Mouse (Mus musculus): ENCODE measurements around the gene Slc25a28.
A peak's percentile ranks its signal among the peaks of the same experiment; 100 is the strongest.

Slc25a28 gene

DNA sequence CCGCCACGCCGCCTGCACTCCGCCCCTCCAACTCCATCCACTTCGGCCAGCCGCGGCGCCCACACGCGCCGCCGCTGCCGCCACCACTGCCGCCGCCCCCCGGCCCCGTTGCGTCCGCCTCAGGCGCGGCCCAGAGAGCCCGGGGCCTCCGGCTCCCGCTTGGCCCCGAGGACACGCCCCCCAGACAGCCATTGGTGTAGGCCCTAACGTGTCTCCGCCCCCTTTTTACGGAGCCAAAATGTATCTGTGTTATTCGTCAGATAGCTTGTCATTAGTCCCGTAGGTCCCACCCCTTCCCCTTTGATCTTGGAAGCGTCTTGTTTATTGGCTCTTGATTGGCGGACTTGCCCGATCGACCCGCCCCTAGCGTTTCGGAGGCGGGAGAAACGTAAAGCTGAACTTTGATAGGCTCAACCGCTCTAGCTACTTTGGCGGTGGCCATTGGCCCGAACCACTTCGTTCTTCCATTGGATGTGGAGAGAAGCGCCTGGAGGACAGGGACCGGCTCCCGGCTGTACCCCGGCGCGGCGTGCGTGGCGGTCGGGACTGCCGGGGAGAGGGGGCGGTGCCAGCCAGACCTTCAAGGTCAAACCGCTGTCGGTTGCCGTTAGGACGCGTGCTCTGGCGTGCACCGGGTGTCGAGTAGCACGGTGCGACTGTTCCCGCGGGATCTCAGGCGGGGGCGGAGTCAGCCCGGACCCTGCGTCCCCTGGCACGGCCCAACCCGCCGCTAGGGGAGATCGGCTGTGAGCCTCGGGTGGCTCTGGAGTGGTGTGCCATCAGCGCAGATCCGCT lies at the start of gene Slc25a28:
TSS of gene Slc25a28 (minus strand) at position 152 of the 795 bp plus-strand sequence.
- DNase-seq (ENCODE audit: low spot score in 2 of 2) = peak; percentile 99 to 100

- no peak for DNase-seq (ENCODE audit: low spot score in 2 of 2)
These were observed 49.5 kb upstream of the Slc25a28 start for GRCm38 (mm10) chr19:43724194-43724593.

DNA sequence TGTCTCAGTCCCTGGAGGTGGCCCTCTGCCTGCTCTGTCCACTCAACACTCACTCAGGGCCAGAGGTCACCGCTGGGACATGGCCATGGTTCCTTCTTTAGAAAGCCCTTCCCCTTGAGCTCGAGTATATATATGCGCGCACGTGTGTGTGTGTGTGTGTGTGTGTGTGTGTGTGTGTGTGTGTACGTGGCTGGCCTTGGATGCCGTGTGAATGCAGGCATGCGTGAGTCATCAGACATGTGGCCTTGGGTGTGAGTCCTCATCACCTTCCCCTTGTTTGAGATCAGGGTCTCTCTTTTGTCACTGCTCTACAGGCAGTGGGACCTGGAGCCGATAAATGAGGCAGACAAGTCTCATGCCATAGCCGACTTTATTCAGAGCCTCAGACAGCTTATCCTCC lies 48.8 kb upstream of the Slc25a28 start:
- no peak for DNase-seq (ENCODE audit: low spot score in 2 of 2)

DNA sequence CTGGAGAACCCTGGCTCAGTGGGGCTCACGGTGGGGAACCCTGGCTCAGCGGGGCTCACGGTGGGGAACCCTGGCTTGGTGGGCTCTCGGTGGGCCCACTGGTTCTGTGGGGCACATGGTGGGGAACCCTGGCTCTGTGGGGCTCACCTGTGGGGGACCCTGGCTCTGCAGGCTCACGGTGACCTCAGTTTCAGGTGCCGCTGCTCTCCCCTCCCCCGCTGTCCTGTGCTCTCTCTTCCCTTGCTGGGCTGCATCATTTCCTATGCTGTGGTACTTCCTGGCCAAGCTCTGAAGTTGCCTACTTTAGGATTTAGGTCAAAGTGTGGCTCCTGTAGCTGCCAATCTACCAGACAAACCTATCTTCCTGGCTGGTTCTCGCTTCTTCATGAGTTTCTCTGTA lies 48.2 kb upstream of the Slc25a28 start:
- no peak for DNase-seq (ENCODE audit: low spot score in 2 of 2)

DNA sequence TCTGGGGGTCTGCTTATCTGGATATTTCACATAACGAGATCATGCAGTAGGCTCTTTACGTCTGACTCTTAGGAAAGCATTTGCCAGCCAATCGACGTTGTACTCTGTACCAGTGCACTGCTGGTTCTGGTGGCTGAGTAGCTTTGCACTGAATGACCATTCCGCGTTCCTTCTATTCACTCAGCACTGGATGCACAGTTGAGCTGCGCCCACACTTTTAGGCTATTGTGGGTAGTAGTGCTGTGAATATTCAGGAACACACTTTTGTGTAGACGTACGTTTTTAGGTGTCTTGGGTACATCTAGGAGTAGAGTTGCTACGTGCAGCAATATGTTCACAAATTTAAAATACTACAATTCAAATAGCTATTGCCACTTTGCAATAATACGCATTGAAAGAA lies 45.4 kb upstream of the Slc25a28 start:
- DNase-seq (ENCODE audit: low spot score in 2 of 2) = no peak

- DNase-seq (ENCODE audit: low spot score in 2 of 2) = no peak
These were observed 37.3 kb upstream of the Slc25a28 start for GRCm38 (mm10) chr19:43711971-43712370.

- DNase-seq (ENCODE audit: low spot score in 2 of 2) = no peak
These were observed 36.7 kb upstream of the Slc25a28 start for GRCm38 (mm10) chr19:43711159-43711916.

- no peak for DNase-seq (ENCODE audit: low spot score in 2 of 2)
These were observed 34.6 kb upstream of the Slc25a28 start for GRCm38 (mm10) chr19:43709317-43709716.

GRCm38 (mm10) chr19:43708206-43708605 lies 33.5 kb upstream of the Slc25a28 start:
- no peak for DNase-seq (ENCODE audit: low spot score in 2 of 2)

- no peak for DNase-seq (ENCODE audit: low spot score in 2 of 2)
These were observed 30.3 kb upstream of the Slc25a28 start for GRCm38 (mm10) chr19:43704787-43705497.

DNA sequence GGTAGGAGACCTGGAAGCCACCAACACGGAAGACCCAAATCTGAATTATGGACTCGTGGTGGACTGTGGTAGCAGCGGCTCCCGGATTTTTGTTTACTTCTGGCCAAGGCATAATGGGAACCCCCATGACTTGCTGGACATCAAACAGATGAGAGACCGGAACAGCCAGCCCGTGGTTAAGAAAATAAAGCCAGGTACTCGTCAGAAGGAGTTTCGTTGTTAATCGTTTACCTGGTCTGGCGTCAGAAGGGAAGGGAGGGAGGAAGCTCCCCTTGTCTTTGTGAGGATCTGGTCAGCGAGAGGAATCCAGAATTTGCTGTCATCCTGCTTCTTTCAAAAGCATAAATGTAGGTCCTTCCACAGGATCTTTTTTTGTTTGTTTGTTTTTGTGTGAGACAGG lies 29.5 kb upstream of the Slc25a28 start:
- DNase-seq (ENCODE audit: low spot score in 2 of 2) = no peak

DNA sequence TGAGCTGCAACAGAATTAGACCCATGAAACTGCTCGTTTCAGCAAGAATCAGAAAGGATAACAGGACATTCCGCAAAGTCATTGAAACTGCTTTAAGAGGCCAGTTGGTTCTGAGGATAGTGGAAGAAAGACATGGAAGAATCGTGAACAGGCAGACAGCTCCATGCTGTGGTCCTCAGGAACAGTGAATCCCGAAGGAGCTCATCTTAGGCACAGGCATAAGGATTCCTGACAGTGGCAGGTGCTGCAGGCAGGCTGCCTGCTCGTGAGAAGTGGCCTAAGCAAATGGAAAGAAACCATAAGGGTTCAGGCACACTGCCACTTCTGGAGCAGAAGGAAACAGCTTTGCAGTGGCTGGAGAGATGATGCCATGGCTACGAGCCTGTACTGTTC lies 25.1 kb upstream of the Slc25a28 start:
- DNase-seq (ENCODE audit: low spot score in 2 of 2) = no peak

DNA sequence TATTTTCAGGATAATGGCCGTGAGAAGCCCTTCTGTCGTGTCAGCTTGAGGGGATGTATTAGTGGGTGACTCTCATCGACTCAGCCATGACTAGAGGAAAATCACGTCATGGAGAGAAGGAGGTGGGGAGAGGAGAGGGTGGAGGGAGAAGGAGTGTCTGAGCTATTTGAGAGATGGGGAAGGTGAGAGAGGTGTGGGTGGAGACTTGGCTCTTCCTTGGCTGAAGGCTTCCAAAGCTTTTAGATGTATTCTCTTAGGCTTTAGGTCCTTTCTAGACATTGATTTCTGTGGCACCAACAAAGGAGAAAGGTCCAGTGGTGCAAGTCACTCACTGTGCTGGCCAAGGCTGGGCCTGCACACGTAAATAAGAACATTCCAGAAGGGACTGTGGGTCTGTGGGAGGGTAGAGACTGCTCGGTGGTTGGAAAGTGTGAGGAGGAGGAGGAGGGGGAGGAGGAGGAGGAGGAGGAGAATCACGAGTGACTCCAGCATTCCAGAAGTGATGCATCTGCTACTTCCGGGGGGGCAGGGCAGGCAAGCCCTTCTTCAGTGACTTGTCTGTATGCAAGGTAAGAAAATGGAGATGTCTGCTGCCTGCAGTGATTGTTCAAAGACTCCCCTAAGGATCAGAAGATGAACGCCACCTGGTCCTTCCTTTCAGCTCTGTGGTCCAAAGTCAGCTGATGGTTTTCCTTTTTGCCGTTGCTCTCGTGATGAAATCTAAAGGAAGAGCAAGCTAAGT lies 24.5 kb upstream of the Slc25a28 start:
- no peak for DNase-seq (ENCODE audit: low spot score in 2 of 2)

DNA sequence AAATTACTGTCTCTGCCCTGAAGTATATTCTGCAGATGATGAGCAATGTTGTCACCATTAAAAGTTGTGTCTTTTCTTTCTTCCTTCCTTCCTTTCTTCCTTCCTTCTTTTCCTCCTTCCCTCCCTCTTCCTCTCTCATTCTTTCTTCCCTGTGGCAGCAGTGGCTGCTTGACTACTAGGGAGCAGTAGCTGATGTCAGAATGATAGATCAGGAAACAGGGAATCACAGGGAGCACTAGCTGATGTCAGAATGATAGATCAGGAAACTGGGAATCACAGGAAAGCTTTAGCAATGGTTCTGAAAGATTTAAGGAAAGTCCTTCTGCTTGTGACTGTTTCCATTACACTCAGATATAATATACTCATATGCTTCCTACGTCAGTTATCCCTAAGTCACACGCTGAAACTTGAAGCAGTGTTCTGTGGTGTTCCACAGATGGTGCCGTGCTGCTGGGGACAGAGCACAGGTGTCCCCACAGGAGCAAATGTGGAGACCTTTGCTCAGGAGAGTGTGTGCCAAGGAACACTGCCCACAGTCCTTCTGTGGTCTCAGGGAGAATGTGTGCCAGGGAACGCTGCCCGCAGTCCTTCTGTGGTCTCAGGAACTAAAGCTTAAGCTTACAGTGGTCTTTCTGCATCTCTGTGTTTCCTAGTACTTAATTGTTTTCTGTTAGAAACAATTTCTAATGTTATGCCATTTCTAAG lies 23.1 kb upstream of the Slc25a28 start:
- no peak for DNase-seq (ENCODE audit: low spot score in 2 of 2)

DNA sequence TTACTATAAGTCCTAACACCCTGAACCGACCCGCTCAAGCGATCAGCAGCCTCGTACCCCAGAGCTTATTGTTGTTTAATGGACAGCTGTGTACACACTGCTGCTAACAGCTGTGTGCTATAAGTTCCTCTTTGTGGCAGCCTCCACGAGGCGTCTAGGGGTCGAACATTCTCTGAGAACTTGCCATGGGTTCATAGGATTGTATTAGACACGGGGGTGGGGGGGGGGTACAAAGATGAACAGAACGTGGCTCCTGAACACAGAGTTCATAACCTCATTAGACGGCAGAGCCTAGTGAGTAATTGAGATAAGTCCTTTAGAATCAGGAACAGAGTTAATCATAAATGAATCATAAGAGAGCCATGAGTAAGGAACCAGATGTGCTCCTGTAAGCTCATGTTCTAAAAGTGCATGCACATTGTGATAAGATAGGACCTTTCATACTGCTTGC lies 20.9 kb upstream of the Slc25a28 start:
- no peak for DNase-seq (ENCODE audit: low spot score in 2 of 2)

DNA sequence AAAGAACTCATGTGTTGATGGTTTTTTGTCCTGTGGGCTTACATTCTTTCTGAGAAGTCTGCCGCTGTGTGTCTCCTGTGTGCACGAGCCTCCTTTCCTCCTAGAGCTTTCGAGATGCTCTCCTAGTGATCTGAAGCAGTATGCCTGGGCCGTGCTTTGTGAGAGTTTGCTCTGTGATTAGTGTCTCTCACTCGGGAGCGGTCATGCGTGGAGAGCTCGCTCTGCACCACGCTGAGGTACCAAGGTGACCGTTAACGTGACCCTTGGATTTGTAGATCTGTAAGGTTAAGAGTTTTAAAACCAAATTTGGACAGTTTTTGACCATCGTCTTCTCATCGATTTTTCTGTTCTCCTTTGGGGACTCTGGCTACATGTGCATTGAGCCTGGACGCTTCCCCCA lies 18.1 kb upstream of the Slc25a28 start:
- no peak for DNase-seq (ENCODE audit: low spot score in 2 of 2)

- peak; percentile 96 to 97 for DNase-seq (ENCODE audit: low spot score in 2 of 2)
These were observed 15.0 kb upstream of the Slc25a28 start, which contains the start of gene Entpd7 for GRCm38 (mm10) chr19:43689419-43690246. Entpd7 (plus strand) TSS chr19:43689672.

- no peak for DNase-seq (ENCODE audit: low spot score in 2 of 2)
These were observed 6.9 kb upstream of the Slc25a28 start for GRCm38 (mm10) chr19:43681541-43681940.

DNA sequence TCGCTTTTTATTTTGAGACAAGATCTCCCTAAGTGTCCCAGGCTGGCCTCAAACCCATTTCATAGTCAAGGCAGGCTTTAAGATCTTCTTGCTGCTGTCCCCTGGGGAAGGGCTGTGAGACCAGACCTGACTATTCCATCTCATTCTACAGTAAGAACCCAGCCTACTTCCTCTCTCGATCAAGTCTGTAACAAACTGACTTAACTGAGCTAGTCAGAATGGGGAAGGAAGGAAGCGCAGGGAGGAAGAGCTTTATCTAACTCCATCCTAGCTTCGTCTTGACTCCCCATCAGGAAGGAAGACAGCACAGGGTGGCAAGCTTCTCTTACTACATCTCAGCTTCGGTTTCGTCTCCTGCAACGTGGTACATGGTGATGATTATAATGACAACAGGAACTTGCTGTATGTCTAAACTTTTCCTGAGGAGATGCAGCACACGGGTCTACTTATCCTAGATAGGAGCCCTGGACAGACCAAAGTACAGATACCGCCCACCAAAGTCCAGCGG lies 4.8 kb upstream of the Slc25a28 start:
- DNase-seq (ENCODE audit: low spot score in 2 of 2) = no peak

- no peak for DNase-seq (ENCODE audit: low spot score in 2 of 2)
These were observed 3.9 kb upstream of the Slc25a28 start for GRCm38 (mm10) chr19:43678467-43679003.
